Mouse (Mus musculus) heart, adult 2 months (tissue): ENCODE results near the gene Tas1r1. TPM values are rescaled to one million over a fixed set of nuclear protein-coding genes. Genes with fewer than 3 reads are reported as not detected.

Experiments used
- DNase-seq, 2 experiments: peaks; one replicate each; pipeline ENCODE4 v3.0.0; 2021
- H3K27ac ChIP-seq: fragments of 200-600 bp; 2 replicates; pipeline ENCODE4 v1.8.1; 2022
- H3K27me3 ChIP-seq: fragments of 200-500 bp; 2 replicates; pipeline ENCODE4 v1.6.1; 2012; ENCODE audit warnings: mild to moderate bottlenecking, low read length, inconsistent platforms, mixed read lengths; ENCODE audit not compliant: control insufficient read depth, insufficient read depth
- H3K36me3 ChIP-seq: fragments of 200-500 bp; 2 replicates; pipeline ENCODE4 v1.6.1; 2012; ENCODE audit warnings: low read length, inconsistent platforms; ENCODE audit not compliant: control insufficient read depth, insufficient read depth
- H3K4me1 ChIP-seq: fragments of 200-500 bp; 2 replicates; pipeline ENCODE4 v1.6.1; 2011; ENCODE audit warnings: low read length; ENCODE audit not compliant: control insufficient read depth, insufficient read depth
- H3K4me3 ChIP-seq: fragments of 200-600 bp; 2 replicates; pipeline ENCODE4 v1.8.1; 2022
- H3K79me2 ChIP-seq: fragments of 200-500 bp; replicated peaks from 2 replicates; pipeline ENCODE4 v1.6.1; 2012; ENCODE audit warnings: mild to moderate bottlenecking, inconsistent platforms, low read length, moderate library complexity, mixed read lengths; ENCODE audit not compliant: control insufficient read depth, insufficient read depth
- H3K9ac ChIP-seq: fragments of 200-500 bp; 2 replicates; pipeline ENCODE4 v1.6.1; 2012; ENCODE audit warnings: low read depth, mild to moderate bottlenecking, control low read depth, inconsistent platforms, low read length, mixed read lengths
- CTCF ChIP-seq: fragments of 200-600 bp; IDR thresholded peaks from 2 replicates; pipeline ENCODE4 v1.8.1; 2022; ENCODE audit warnings: antibody characterized with exemption, mild to moderate bottlenecking, moderate library complexity
- EP300 ChIP-seq: fragments of 200-500 bp; IDR thresholded peaks from 2 replicates; pipeline ENCODE4 v1.6.1; 2011; ENCODE audit warnings: low read depth, low read length, control low read depth; ENCODE audit not compliant: insufficient read depth
- POLR2A ChIP-seq: fragments of 200-500 bp; IDR thresholded peaks from 2 replicates; pipeline ENCODE4 v1.6.1; 2011; ENCODE audit warnings: mild to moderate bottlenecking, low read depth, low read length, control low read depth; ENCODE audit not compliant: insufficient read depth
- WGBS: fragments of 180-500 bp; shearing (Covaris S2); methylation state at CpG from one replicate; pipeline ENCODE4 v1.1.7; 2018; 5-methylcytosine and 5-hydroxymethylcytosine counted together
- intact Hi-C: fragments of 180-260 bp; cut with DNase I; formaldehyde crosslinking; loops from one replicate; pipeline ENCODE4 v1.15.1; 2025
- polyA plus RNA-seq: library from polyadenylated mRNA; depleted of rRNA; stranded (reverse); fragments of >200 nt; gene quantifications from 2 replicates; pipeline ENCODE4 v1.2.3, GENCODE M21; 2012
- total RNA-seq, 2 experiments: library from RNA; stranded (reverse); gene quantifications; 2 replicates each; pipeline ENCODE4 v1.2.3; 2021

Tas1r1 gene
- total and polyA plus RNA-seq, 3 experiments = 0.08 to 0.11 (median 0.08) TPM

- no peak for TF ChIP-seq CTCF
- no peak for TF ChIP-seq EP300
- no peak for TF ChIP-seq POLR2A
- Histone ChIP-seq H3K4me3 (no peak overlapping the region), H3K27me3 (no peaks in the 10 kb centered on the region), H3K4me1 (peaks cover 11% of the 10 kb centered on the region), H3K79me2 (no peaks in the 10 kb centered on the region), H3K27ac (no peak overlapping the region), H3K36me3 (no peaks in the 10 kb centered on the region), H3K9ac (no peak overlapping the region)
- intact Hi-C loops = loop anchor here (10.0 kb wide), 1 partner anchor 266 kb away; the partner anchor contains the start of genes Hes3 and Icmt
- no peak for DNase-seq
- 57% methylated on average over 15 of the region's 15 CpGs for WGBS
Observed at GRCm38 (mm10) chr4:152028456-152028855, 9.9 kb downstream of the Tas1r1 start.

GRCm38 (mm10) chr4:152027524-152027923 is 10.8 kb downstream of the Tas1r1 start, which contains the start of gene Zbtb48:
Zbtb48 (minus strand) TSS chr4:152027671.
- intact Hi-C loops = loop anchor here (2.0 to 10.0 kb wide), 2 partner anchors 47 to 267 kb away; partner anchors contain the start of genes Hes3 and Icmt
- WGBS = under 1% methylated on average over 34 of the region's 35 CpGs
- TF ChIP-seq POLR2A (peak; percentile 88), EP300 (0 out of 2 replicates have a peak, but pooled peaks have one; percentile 69), CTCF (no peak)

GRCm38 (mm10) chr4:152026751-152027508 is 11.4 kb downstream of the Tas1r1 start:
- intact Hi-C loops = loop anchor here (1.0 to 10.0 kb wide), 4 partner anchors 17 to 268 kb away; partner anchors contain the start of genes Hes3 and Icmt

More at GRCm38 (mm10) chr4:152027524-152027923, 10.8 kb downstream of the Tas1r1 start, which contains the start of gene Zbtb48:
- peak; percentile 96 to 99 for DNase-seq
- peaks cover 11% of the 10 kb centered on the region for H3K4me1 ChIP-seq
- H3K27ac ChIP-seq = peak within 1 kb of the TSS; percentile 79
- H3K36me3 ChIP-seq = no peaks in the 10 kb centered on the region
- no peaks in the 10 kb centered on the region for H3K27me3 ChIP-seq
- H3K79me2 ChIP-seq = no peaks in the 10 kb centered on the region
- peak within 1 kb of the TSS; percentile 78 for H3K4me3 ChIP-seq
- peak within 1 kb of the TSS; percentile 89 for H3K9ac ChIP-seq

GRCm38 (mm10) chr4:152024525-152024924 is 13.8 kb downstream of the Tas1r1 start:
- Histone ChIP-seq H3K27me3 (no peaks in the 10 kb centered on the region), H3K9ac (no peak overlapping the region), H3K27ac (no peak overlapping the region), H3K79me2 (no peaks in the 10 kb centered on the region; the same call in 1 of the 2 replicates), H3K4me3 (no peak overlapping the region), H3K4me1 (peaks cover 11% of the 10 kb centered on the region), H3K36me3 (no peaks in the 10 kb centered on the region)
- DNase-seq = no peak
- WGBS = 89% methylated on average over 11 of the region's 11 CpGs
- TF ChIP-seq EP300 = no peak
- TF ChIP-seq POLR2A = no peak
- TF ChIP-seq CTCF = no peak
- intact Hi-C loops = loop anchor here (10.0 kb wide), 1 partner anchor 270 kb away; the partner anchor contains the start of genes Hes3 and Icmt

More at GRCm38 (mm10) chr4:152026751-152027508, 11.4 kb downstream of the Tas1r1 start:
- 3% methylated on average over 39 of the region's 41 CpGs for WGBS
- Histone ChIP-seq H3K4me1 (peaks cover 11% of the 10 kb centered on the region), H3K9ac (peak overlapping the region; percentile 89), H3K36me3 (no peaks in the 10 kb centered on the region), H3K4me3 (peak overlapping the region; percentile 78), H3K27ac (peak overlapping the region; percentile 79), H3K27me3 (no peaks in the 10 kb centered on the region), H3K79me2 (no peaks in the 10 kb centered on the region)
- DNase-seq = no peak
- no peak for TF ChIP-seq POLR2A
- no peak for TF ChIP-seq CTCF
- no peak for TF ChIP-seq EP300

GRCm38 (mm10) chr4:152022506-152022905 is 15.9 kb downstream of the Tas1r1 start:
- intact Hi-C loops = loop anchor here (10.0 kb wide), 1 partner anchor 272 kb away; the partner anchor contains the start of genes Hes3 and Icmt
- Histone ChIP-seq H3K9ac (no peak overlapping the region), H3K36me3 (no peaks in the 10 kb centered on the region), H3K27me3 (no peaks in the 10 kb centered on the region), H3K4me1 (peaks cover 9% of the 10 kb centered on the region), H3K27ac (no peak overlapping the region), H3K4me3 (no peak overlapping the region), H3K79me2 (no peaks in the 10 kb centered on the region; the same call in 1 of the 2 replicates)
- WGBS = 53% methylated on average over 8 of the region's 8 CpGs
- DNase-seq = no peak
- TF ChIP-seq POLR2A = no peak
- TF ChIP-seq CTCF = no peak
- TF ChIP-seq EP300 = no peak
